Mouse (Mus musculus) megakaryocyte, embryonic 14.5 days (primary cell): Measurements from ENCODE around the gene Atp23. TPM values are rescaled to one million over a fixed set of nuclear protein-coding genes. Genes with fewer than 3 reads are reported as not detected.

ENCODE experiments used
- H3K27me3 ChIP-seq: replicated peaks from 2 replicates; pipeline ENCODE3; 2012; ENCODE audit warnings: inconsistent platforms
- H3K36me3 ChIP-seq: replicated peaks from 2 replicates; pipeline ENCODE3; 2012; ENCODE audit warnings: low read length, inconsistent platforms, mixed read lengths
- H3K4me1 ChIP-seq: 2 replicates; pipeline ENCODE4 v1.6.1; 2012; ENCODE audit warnings: inconsistent platforms
- H3K4me3 ChIP-seq: replicated peaks from 2 replicates; pipeline ENCODE3; 2012; ENCODE audit warnings: moderate library complexity, mild to moderate bottlenecking, inconsistent platforms
- H3K9me3 ChIP-seq: 2 replicates; pipeline ENCODE4 v1.6.1; 2012; ENCODE audit warnings: inconsistent platforms
- FLI1 ChIP-seq: IDR thresholded peaks from 2 replicates; pipeline ENCODE4 v1.6.1; 2012; ENCODE audit warnings: low read length, inconsistent platforms, mixed read lengths
- GATA1 ChIP-seq: IDR thresholded peaks from 3 replicates; pipeline ENCODE4 v1.6.1; 2012; ENCODE audit warnings: mixed read lengths, low read length, inconsistent platforms, borderline replicate concordance
- polyA plus RNA-seq: library from polyadenylated mRNA; stranded (reverse); fragments of >175 nt; gene quantifications from 2 replicates; pipeline ENCODE4 v1.2.3, GENCODE M21; 2012; ENCODE audit warnings: low replicate concordance; ENCODE audit not compliant: insufficient read depth

Gene Atp23
- polyA plus RNA-seq = 6.8 and 13.8 TPM in 2 replicates

DNA sequence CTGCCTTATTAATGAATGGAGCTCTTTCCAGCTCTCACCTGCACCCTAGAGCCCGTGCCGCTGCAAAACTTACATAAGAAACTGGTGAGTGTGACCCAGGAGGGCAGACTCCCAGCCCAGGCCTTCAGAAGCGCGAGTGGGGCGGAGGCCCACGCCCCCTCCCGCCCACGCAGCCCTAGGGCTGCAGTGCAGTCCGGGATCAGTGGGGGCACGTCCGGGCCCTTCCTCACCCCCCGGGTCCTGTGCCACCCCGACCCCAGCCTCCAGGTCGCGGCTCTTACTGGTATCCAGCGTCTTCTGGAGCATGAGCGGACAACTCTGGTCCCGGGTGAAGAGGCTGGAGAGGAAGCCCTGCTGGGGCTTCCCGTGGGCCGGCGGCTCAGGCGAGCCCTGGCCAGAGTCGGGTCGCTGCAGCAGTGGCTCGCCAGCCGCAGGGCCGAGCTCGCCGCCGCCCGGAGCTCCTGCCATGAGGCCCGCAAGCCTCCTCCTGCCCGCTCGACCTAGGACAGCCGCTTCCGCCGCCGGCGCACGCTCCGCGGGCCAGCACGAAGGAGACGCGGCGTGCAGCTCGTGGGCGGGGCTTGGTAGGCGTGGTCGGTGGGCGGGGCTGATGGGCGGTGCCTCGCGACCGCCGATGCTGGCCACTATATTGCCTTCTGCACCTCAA lies at the start of gene Atp23:
Atp23 (minus strand) TSS at position 535 of the 667 bp plus-strand sequence.
- TF ChIP-seq FLI1 = no peak
- no peak for TF ChIP-seq GATA1
- H3K36me3 ChIP-seq = peaks cover 26% of the 10 kb centered on the region
- H3K27me3 ChIP-seq = no peaks in the 10 kb centered on the region
- H3K4me3 ChIP-seq = peak within 1 kb of the TSS; percentile 93
- H3K4me1 ChIP-seq = peaks cover 38% of the 10 kb centered on the region
- peaks cover 5% of the 10 kb centered on the region; the same call in 1 of the 2 replicates for H3K9me3 ChIP-seq

DNA sequence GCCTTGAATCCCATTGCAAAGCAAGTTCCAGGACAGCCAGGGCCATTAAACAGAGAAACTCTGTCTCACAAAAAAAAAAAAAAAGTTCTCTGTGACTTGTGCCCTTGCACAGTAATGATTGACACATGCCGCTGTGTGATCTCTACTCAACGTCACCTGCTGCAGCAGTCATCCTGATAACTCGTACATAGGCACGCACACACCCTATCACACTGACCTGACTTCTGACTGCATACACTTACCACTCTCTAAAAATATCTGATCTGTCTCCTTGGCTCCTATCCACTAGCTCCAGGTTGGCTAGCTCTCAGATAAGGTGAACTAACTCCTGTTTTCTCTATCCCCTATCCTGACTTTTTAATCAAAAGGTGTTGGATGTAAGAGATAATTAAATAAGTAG lies 49.4 kb upstream of the Atp23 start:
- no peaks in the 10 kb centered on the region for H3K36me3 ChIP-seq
- H3K4me3 ChIP-seq = no peak overlapping the region
- no peaks in the 10 kb centered on the region; the same call in 1 of the 2 replicates for H3K4me1 ChIP-seq
- peaks cover 14% of the 10 kb centered on the region for H3K27me3 ChIP-seq
- TF ChIP-seq GATA1 = no peak
- no peak for TF ChIP-seq FLI1
- peaks cover 13% of the 10 kb centered on the region for H3K9me3 ChIP-seq

DNA sequence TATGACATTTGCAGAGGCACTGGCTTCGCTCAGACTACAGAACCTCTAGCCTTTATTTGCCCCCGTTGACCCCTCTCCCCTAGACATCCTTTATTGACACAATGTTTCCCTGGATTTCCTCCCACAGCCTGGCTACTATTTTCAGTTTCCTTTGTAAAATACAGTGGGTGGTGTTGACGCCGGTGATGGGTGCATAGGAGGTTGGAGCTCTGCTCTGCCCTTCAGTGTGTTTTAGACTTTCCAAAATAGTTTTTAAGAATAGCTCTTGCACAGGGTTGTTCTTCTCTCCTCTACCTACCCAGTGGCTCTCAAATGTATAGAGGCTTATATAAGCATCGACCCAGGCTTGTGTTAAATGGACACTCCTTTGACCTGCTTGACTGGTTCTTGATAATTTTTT lies 48.7 kb upstream of the Atp23 start:
- peaks cover 14% of the 10 kb centered on the region for H3K9me3 ChIP-seq
- H3K36me3 ChIP-seq = no peaks in the 10 kb centered on the region
- H3K4me3 ChIP-seq = no peak overlapping the region
- TF ChIP-seq GATA1 (no peak), FLI1 (no peak)
- no peaks in the 10 kb centered on the region; the same call in 1 of the 2 replicates for H3K4me1 ChIP-seq
- H3K27me3 ChIP-seq = peaks cover 13% of the 10 kb centered on the region

GRCm38 (mm10) chr10:126945531-126945930 lies 44.4 kb upstream of the Atp23 start:
- Histone ChIP-seq H3K36me3 (no peaks in the 10 kb centered on the region), H3K9me3 (peaks cover 11% of the 10 kb centered on the region), H3K4me1 (no peaks in the 10 kb centered on the region), H3K4me3 (no peak overlapping the region), H3K27me3 (peaks cover 24% of the 10 kb centered on the region)
- TF ChIP-seq FLI1 (no peak), GATA1 (no peak)

DNA sequence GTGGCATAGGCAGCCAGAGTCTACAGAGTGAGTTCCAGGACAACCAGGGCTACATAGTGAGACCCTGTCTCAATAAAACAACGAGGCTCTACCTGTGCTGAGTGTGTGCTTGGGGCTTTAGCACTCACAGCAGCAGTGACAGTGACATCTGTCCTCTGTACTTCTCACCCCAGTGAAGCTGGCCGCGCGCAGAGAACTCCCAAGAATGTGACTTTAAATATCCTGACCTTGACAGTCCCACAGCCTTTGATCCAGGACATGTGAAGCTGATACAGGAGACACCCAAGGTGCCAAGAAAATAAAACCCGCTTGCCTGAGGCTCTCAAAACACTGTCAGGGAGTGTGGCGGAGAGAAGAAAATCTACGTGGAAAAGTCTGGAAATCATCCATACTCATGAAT lies 39.8 kb upstream of the Atp23 start:
- H3K4me1 ChIP-seq = peaks cover 4% of the 10 kb centered on the region; the same call in 1 of the 2 replicates
- TF ChIP-seq GATA1 (no peak), FLI1 (no peak)
- H3K4me3 ChIP-seq = no peak overlapping the region
- no peaks in the 10 kb centered on the region for H3K36me3 ChIP-seq
- peaks cover 19% of the 10 kb centered on the region for H3K27me3 ChIP-seq
- H3K9me3 ChIP-seq = peaks cover 25% of the 10 kb centered on the region

DNA sequence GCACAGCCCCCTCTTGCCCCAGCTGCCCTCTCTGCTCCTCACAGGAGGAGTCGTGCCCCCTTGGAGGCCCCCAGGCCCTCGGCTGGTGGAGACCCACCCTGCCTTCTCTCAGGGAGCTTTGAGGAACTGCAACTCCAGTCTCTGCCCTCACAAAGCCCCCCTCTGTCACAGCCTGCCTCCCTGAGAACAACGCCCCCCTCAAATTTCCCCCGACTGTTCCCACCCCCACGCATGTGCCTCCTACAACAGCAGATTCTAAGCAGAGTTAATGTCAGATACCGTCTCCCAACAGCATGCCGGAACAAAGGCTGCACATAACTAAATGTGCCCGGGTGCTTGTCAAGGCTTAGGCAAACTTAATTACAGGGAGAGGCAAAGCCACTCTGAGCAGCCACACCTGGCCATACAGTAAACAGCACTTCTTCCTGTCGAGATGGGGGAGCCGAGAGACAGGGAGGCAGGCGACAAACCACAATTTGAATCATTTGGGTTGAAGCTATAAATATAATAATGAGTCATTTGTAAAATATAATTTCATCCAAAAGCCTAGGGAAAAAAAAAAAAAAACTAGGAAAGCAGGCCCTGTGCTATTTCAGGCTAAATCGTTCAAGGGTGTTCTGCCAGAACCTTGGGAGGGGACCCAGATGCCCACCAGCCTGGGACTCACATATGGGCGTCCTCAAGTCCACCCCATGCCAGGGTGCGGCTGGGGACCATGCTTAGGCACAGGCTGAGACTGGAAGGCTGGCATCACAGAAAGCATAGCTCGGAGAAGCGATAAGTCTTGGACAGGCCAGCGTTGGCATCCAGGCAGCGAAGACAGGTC lies 34.6 kb upstream of the Atp23 start:
- Histone ChIP-seq H3K9me3 (peaks cover 24% of the 10 kb centered on the region), H3K4me3 (no peak overlapping the region), H3K4me1 (peaks cover 4% of the 10 kb centered on the region; the same call in 1 of the 2 replicates), H3K36me3 (no peaks in the 10 kb centered on the region), H3K27me3 (peaks cover 21% of the 10 kb centered on the region)
- TF ChIP-seq GATA1 (no peak), FLI1 (no peak)

- Histone ChIP-seq H3K4me3 (no peak overlapping the region), H3K4me1 (peaks cover 4% of the 10 kb centered on the region; the same call in 1 of the 2 replicates), H3K27me3 (peaks cover 27% of the 10 kb centered on the region), H3K9me3 (peaks cover 24% of the 10 kb centered on the region), H3K36me3 (no peaks in the 10 kb centered on the region)
- TF ChIP-seq FLI1 = no peak
- TF ChIP-seq GATA1 = no peak
Measured at GRCm38 (mm10) chr10:126935121-126935520, 34.0 kb upstream of the Atp23 start.

DNA sequence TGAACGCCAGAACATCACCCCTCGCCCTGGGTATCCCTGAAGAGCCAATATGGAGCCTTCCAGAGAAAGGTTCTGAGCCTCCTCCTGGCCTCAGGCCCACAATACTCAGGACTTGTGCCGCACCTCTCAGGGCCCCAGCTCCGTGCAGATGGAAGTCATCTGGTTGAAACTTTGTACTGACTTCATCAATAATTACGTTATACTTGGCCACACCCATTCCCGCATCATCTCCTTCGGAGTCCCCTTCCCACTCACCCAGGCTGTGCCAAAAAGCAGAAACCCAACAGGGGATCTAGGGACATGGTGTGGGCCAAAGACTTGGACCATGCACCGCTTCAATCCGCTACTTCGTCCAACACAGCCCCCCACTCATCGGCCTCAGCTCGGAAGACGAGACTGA lies 33.4 kb upstream of the Atp23 start:
- Histone ChIP-seq H3K4me3 (no peak overlapping the region), H3K4me1 (peaks cover 4% of the 10 kb centered on the region; the same call in 1 of the 2 replicates), H3K36me3 (no peaks in the 10 kb centered on the region), H3K27me3 (peaks cover 30% of the 10 kb centered on the region), H3K9me3 (peaks cover 24% of the 10 kb centered on the region)
- TF ChIP-seq GATA1 = no peak
- no peak for TF ChIP-seq FLI1

- Histone ChIP-seq H3K27me3 (peaks cover 54% of the 10 kb centered on the region), H3K36me3 (no peaks in the 10 kb centered on the region), H3K9me3 (peaks cover 7% of the 10 kb centered on the region; the same call in 1 of the 2 replicates)
Measured at GRCm38 (mm10) chr10:126931760-126932139, 30.6 kb upstream of the Atp23 start.

More at GRCm38 (mm10) chr10:126931760-126932139, 30.6 kb upstream of the Atp23 start:
- Histone ChIP-seq H3K4me1 (peaks cover 12% of the 10 kb centered on the region), H3K4me3 (no peak overlapping the region)
- TF ChIP-seq FLI1 = no peak
- no peak for TF ChIP-seq GATA1
